Mouse (Mus musculus) kidney, postnatal 4 days (tissue): ENCODE results near the gene Cfap97d1.
"Not testable (repeated sequence)": the region's sequence is repeated elsewhere in the genome, so short reads cannot be mapped to it uniquely, and the experiment has no call there.

ENCODE experiments used
- DNase-seq, 2 experiments: peaks; one replicate each; pipeline ENCODE4 v3.0.0; 2021; ENCODE audit warnings: mixed read lengths in 2 of 2

Cfap97d1 gene

GRCm38 (mm10) chr11:101974181-101974580, 9.9 kb upstream of the Cfap97d1 start:
- DNase-seq: peak in 1 of 2 experiments; percentile 11

- peak; percentile 56 to 58 for DNase-seq
Observed at GRCm38 (mm10) chr11:101974923-101975322, 9.2 kb upstream of the Cfap97d1 start.

- DNase-seq: no peak
Observed at GRCm38 (mm10) chr11:101976949-101977348, 7.1 kb upstream of the Cfap97d1 start.

- DNase-seq: no peak
Observed at GRCm38 (mm10) chr11:101979140-101979539, 4.9 kb upstream of the Cfap97d1 start.

- no peak for DNase-seq
Observed at GRCm38 (mm10) chr11:101980603-101981157, 3.4 kb upstream of the Cfap97d1 start.

- peak in 1 of 2 experiments; percentile 48 for DNase-seq
Observed at GRCm38 (mm10) chr11:101981850-101982249, 2.2 kb upstream of the Cfap97d1 start.

- peak in 1 of 2 experiments; percentile 57 for DNase-seq
Observed at GRCm38 (mm10) chr11:101982981-101983411, 1.1 kb upstream of the Cfap97d1 start.

- peak in 1 of 2 experiments; percentile 33 for DNase-seq
Observed at GRCm38 (mm10) chr11:101983431-101983921, 603 bp upstream of the Cfap97d1 start.

- not testable (repeated sequence) for DNase-seq
Observed at GRCm38 (mm10) chr11:101985450-101985849, 1.4 kb downstream of the Cfap97d1 start.

- peak; percentile 90 to 92 for DNase-seq
Observed at GRCm38 (mm10) chr11:101985990-101986389, 1.9 kb downstream of the Cfap97d1 start.

GRCm38 (mm10) chr11:101986913-101987312, 2.8 kb downstream of the Cfap97d1 start, which contains the start of gene Dusp3:
Gene Dusp3 (minus strand): TSS chr11:101987013.
- DNase-seq: no peak

GRCm38 (mm10) chr11:101990244-101990643, 6.2 kb downstream of the Cfap97d1 start:
- DNase-seq: no peak

GRCm38 (mm10) chr11:101991813-101992212, 7.7 kb downstream of the Cfap97d1 start:
- no peak for DNase-seq

- no peak for DNase-seq
Observed at GRCm38 (mm10) chr11:101992411-101992810, 8.3 kb downstream of the Cfap97d1 start.

- no peak for DNase-seq
Observed at GRCm38 (mm10) chr11:101994100-101994499, 10.0 kb downstream of the Cfap97d1 start.

GRCm38 (mm10) chr11:101995938-101996337, 11.9 kb downstream of the Cfap97d1 start:
- DNase-seq: no peak

- peak; percentile 27 to 52 for DNase-seq
Observed at GRCm38 (mm10) chr11:101998258-101998657, 14.2 kb downstream of the Cfap97d1 start.

- no peak for DNase-seq
Observed at GRCm38 (mm10) chr11:101999466-101999865, 15.4 kb downstream of the Cfap97d1 start.

- no peak for DNase-seq
Observed at GRCm38 (mm10) chr11:102004251-102004650, 20.2 kb downstream of the Cfap97d1 start.

GRCm38 (mm10) chr11:102006271-102006670, 22.2 kb downstream of the Cfap97d1 start:
- no peak for DNase-seq

GRCm38 (mm10) chr11:102006688-102007087, 22.6 kb downstream of the Cfap97d1 start:
- DNase-seq: no peak

- DNase-seq: no peak
Observed at GRCm38 (mm10) chr11:102008372-102008771, 24.3 kb downstream of the Cfap97d1 start.

GRCm38 (mm10) chr11:102008954-102009637, 25.0 kb downstream of the Cfap97d1 start:
- DNase-seq: no peak

GRCm38 (mm10) chr11:102010140-102010539, 26.1 kb downstream of the Cfap97d1 start:
- DNase-seq: no peak
